Mouse (Mus musculus) ES-E14 (cell line): ENCODE measurements around the gene Anapc15-ps. TPM values are rescaled to one million over a fixed set of nuclear protein-coding genes. Genes with fewer than 3 reads are reported as not detected.
"Not testable (repeated sequence)": the region's sequence is repeated elsewhere in the genome, so short reads cannot be mapped to it uniquely, and the experiment has no call there.

Experiments
- DNase-seq: peaks from one replicate; pipeline ENCODE4 v3.0.0-alpha.2; 2013; ENCODE audit warnings: low read depth, low spot score
- H3K27ac ChIP-seq: 2 replicates; pipeline ENCODE4 v1.5.1; 2012; ENCODE audit warnings: low read depth, mild to moderate bottlenecking, low read length, moderate library complexity, mixed read lengths; ENCODE audit not compliant: poor library complexity, insufficient read depth, severe bottlenecking
- H3K36me3 ChIP-seq: 2 replicates; pipeline ENCODE4 v1.6.1; 2012; ENCODE audit warnings: mild to moderate bottlenecking, low read length, moderate library complexity, mixed read lengths; ENCODE audit not compliant: control insufficient read depth, poor library complexity, insufficient read depth, severe bottlenecking
- H3K4me1 ChIP-seq, 2 experiments: fragments of 150-350 bp in 1 of 2; sonication (generic) in 1 of 2; 2 replicates each; pipeline ENCODE4 v1.6.1; 2012; ENCODE audit warnings: low read length in 2 of 2, mild to moderate bottlenecking in 1 of 2, mixed read lengths in 1 of 2; ENCODE audit not compliant: control insufficient read depth in 2 of 2, insufficient read depth in 2 of 2, poor library complexity in 1 of 2
- H3K4me3 ChIP-seq, 2 experiments: fragments of 150-350 bp in 1 of 2; sonication (generic) in 1 of 2; 2 replicates each; pipeline ENCODE4 v1.5.1; 2012; ENCODE audit warnings: low read length in 2 of 2, low read depth in 1 of 2, mild to moderate bottlenecking in 1 of 2, mixed read lengths in 1 of 2; ENCODE audit not compliant: insufficient read depth in 1 of 2, poor library complexity in 1 of 2, severe bottlenecking in 1 of 2
- H3K9ac ChIP-seq: 2 replicates; pipeline ENCODE4 v1.6.1; 2012; ENCODE audit warnings: low read depth, mild to moderate bottlenecking, low read length, mixed read lengths; ENCODE audit not compliant: poor library complexity, insufficient read depth, severe bottlenecking
- H3K9me3 ChIP-seq: fragments of 150-350 bp; sonication (generic); 2 replicates; pipeline ENCODE4 v1.6.1; 2012; ENCODE audit warnings: low read depth, mild to moderate bottlenecking, low read length; ENCODE audit not compliant: control insufficient read depth, insufficient read depth
- CHD2 ChIP-seq: IDR thresholded peaks from 2 replicates; pipeline ENCODE4 v1.6.1; 2014; ENCODE audit warnings: mild to moderate bottlenecking, low read depth, low read length, inconsistent platforms
- HCFC1 ChIP-seq: IDR thresholded peaks from 2 replicates; pipeline ENCODE4 v1.6.1; 2012; ENCODE audit warnings: low read length, inconsistent platforms, borderline replicate concordance; ENCODE audit not compliant: insufficient read depth
- MAFK ChIP-seq: IDR thresholded peaks from 2 replicates; pipeline ENCODE4 v1.6.1; 2014; ENCODE audit warnings: mild to moderate bottlenecking, low read depth, low read length, inconsistent platforms; ENCODE audit not compliant: insufficient read depth
- ZC3H11A ChIP-seq: IDR thresholded peaks from 2 replicates; pipeline ENCODE4 v1.6.1; 2012; ENCODE audit warnings: low read depth, mild to moderate bottlenecking, inconsistent platforms, low read length, borderline replicate concordance
- ZNF384 ChIP-seq: IDR thresholded peaks from 2 replicates; pipeline ENCODE4 v1.6.1; 2012; ENCODE audit warnings: low read depth, low read length, inconsistent platforms
- in situ Hi-C, 2 experiments: fragments of 600-800 bp; cut with MboI; formaldehyde crosslinking; loops; one replicate each; pipeline ENCODE4 v1.15.1; 2025; ENCODE audit warnings: low sequenced_read_pairs in 2 of 2, inconsistent platforms in 1 of 2; ENCODE audit not compliant: unreplicated experiment in 2 of 2
- total RNA-seq: library from RNA; depleted of rRNA; stranded (reverse); fragments of 300-350 nt; gene quantifications from 2 replicates; pipeline ENCODE4 v1.2.3, GENCODE M21; 2012

The Anapc15-ps gene
- total RNA-seq, 1 experiment, result not detected

- in situ Hi-C loops, result no loop called here
- Histone ChIP-seq H3K4me1 (peaks cover 0 to 9% of the 10 kb centered on the region in 2 experiments; a peak in 1 of 4 replicates), H3K27ac (no peak overlapping the region), H3K9ac (no peak overlapping the region; the same call in 1 of the 2 replicates), H3K36me3 (no peaks in the 10 kb centered on the region), H3K9me3 (no peaks in the 10 kb centered on the region), H3K4me3 (no peak overlapping the region)
- TF ChIP-seq ZC3H11A (no peak), HCFC1 (no peak), CHD2 (no peak), MAFK (no peak), ZNF384 (no peak)
- no peak for DNase-seq
Measured at GRCm38 (mm10) chr10:95634751-95635150, 38.5 kb downstream of the Anapc15-ps start.

GRCm38 (mm10) chr10:95634261-95634660 is 39.0 kb downstream of the Anapc15-ps start:
- H3K27ac ChIP-seq, result no peak overlapping the region
- H3K4me1 ChIP-seq, result peaks cover 0 to 9% of the 10 kb centered on the region in 2 experiments; a peak in 1 of 4 replicates
- TF ChIP-seq ZNF384 (no peak), MAFK (no peak), HCFC1 (no peak), ZC3H11A (no peak), CHD2 (no peak)
- H3K9me3 ChIP-seq, result no peaks in the 10 kb centered on the region
- H3K36me3 ChIP-seq, result no peaks in the 10 kb centered on the region
- H3K9ac ChIP-seq, result no peak overlapping the region; the same call in 1 of the 2 replicates
- DNase-seq, result no peak
- no peak overlapping the region for H3K4me3 ChIP-seq
- in situ Hi-C loops, result no loop called here

GRCm38 (mm10) chr10:95631568-95631967 is 41.7 kb downstream of the Anapc15-ps start:
- no peak for TF ChIP-seq CHD2
- no peak for TF ChIP-seq HCFC1
- TF ChIP-seq ZNF384, result no peak
- no peak for TF ChIP-seq ZC3H11A
- no peak for TF ChIP-seq MAFK
- Histone ChIP-seq H3K4me1 (peaks cover 0 to 9% of the 10 kb centered on the region in 2 experiments; a peak in 1 of 4 replicates), H3K4me3 (no peak overlapping the region), H3K36me3 (no peaks in the 10 kb centered on the region), H3K9ac (no peak overlapping the region), H3K27ac (no peak overlapping the region), H3K9me3 (no peaks in the 10 kb centered on the region)
- in situ Hi-C loops, result no loop called here
- DNase-seq, result no peak

GRCm38 (mm10) chr10:95630726-95631345 is 42.4 kb downstream of the Anapc15-ps start:
- Histone ChIP-seq H3K27ac (no peak overlapping the region), H3K9me3 (no peaks in the 10 kb centered on the region), H3K36me3 (no peaks in the 10 kb centered on the region), H3K4me3 (no peak overlapping the region), H3K9ac (no peak overlapping the region), H3K4me1 (peaks cover 0 to 9% of the 10 kb centered on the region in 2 experiments; a peak in 1 of 4 replicates)
- in situ Hi-C loops, result no loop called here
- no peak for TF ChIP-seq ZC3H11A
- TF ChIP-seq MAFK, result no peak
- TF ChIP-seq CHD2, result no peak
- no peak for TF ChIP-seq ZNF384
- no peak for TF ChIP-seq HCFC1
- no peak for DNase-seq

GRCm38 (mm10) chr10:95630166-95630565 is 43.1 kb downstream of the Anapc15-ps start:
- H3K4me3 ChIP-seq, H3K9ac ChIP-seq, in situ Hi-C loops, H3K4me1 ChIP-seq, DNase-seq, H3K27ac ChIP-seq, H3K9me3 ChIP-seq, H3K36me3 ChIP-seq: not testable (repeated sequence)
